Mouse (Mus musculus) hindbrain, embryonic 16.5 days (tissue): ENCODE measurements around the gene Rabl6. TPM values are rescaled to one million over a fixed set of nuclear protein-coding genes. Genes with fewer than 3 reads are reported as not detected.

Experiments used
- ATAC-seq: fragments of 200-750 bp; cut with Nextera tagmentation; 2 replicates; pipeline ENCODE4 v1.8.0; 2017; ENCODE audit warnings: moderate TSS enrichment, moderate library complexity
- H3K27ac ChIP-seq: fragments of 300-500 bp; sonication (generic); 2 replicates; pipeline ENCODE4 v1.5.1; 2014; ENCODE audit warnings: low read depth, mild to moderate bottlenecking, control low read depth, low read length, moderate library complexity
- H3K27me3 ChIP-seq: fragments of 300-500 bp; sonication (generic); replicated peaks from 2 replicates; pipeline ENCODE4 v1.6.1; 2014; ENCODE audit warnings: low read length; ENCODE audit not compliant: control insufficient read depth, insufficient read depth
- H3K36me3 ChIP-seq: fragments of 300-500 bp; sonication (generic); 2 replicates; pipeline ENCODE4 v1.6.1; 2014; ENCODE audit warnings: mild to moderate bottlenecking, low read length, moderate library complexity, mixed read lengths; ENCODE audit not compliant: control insufficient read depth, insufficient read depth
- H3K4me1 ChIP-seq: fragments of 300-500 bp; sonication (generic); 2 replicates; pipeline ENCODE4 v1.6.1; 2014; ENCODE audit warnings: low read depth, low read length; ENCODE audit not compliant: control insufficient read depth, insufficient read depth
- H3K4me2 ChIP-seq: fragments of 300-500 bp; sonication (generic); 2 replicates; pipeline ENCODE4 v1.6.1; 2014; ENCODE audit warnings: mild to moderate bottlenecking, low read length, control low read depth, moderate library complexity
- H3K4me3 ChIP-seq: fragments of 300-500 bp; sonication (generic); 2 replicates; pipeline ENCODE4 v1.5.1; 2014; ENCODE audit warnings: mild to moderate bottlenecking, low read length, control low read depth, moderate library complexity
- H3K9ac ChIP-seq: fragments of 300-500 bp; sonication (generic); 2 replicates; pipeline ENCODE4 v1.6.1; 2014; ENCODE audit warnings: low read depth, mild to moderate bottlenecking, control low read depth, low read length, moderate library complexity
- H3K9me3 ChIP-seq: fragments of 300-500 bp; sonication (generic); 2 replicates; pipeline ENCODE4 v1.6.1; 2014; ENCODE audit warnings: mild to moderate bottlenecking, low read length, moderate library complexity; ENCODE audit not compliant: control insufficient read depth
- WGBS: fragments of 180-500 bp; shearing (Covaris S2); extraction: QIAGEN DNeasy Blood & Tissue Kit; methylation state at CpG from one replicate; pipeline ENCODE4 v1.1.7; 2014; 5-methylcytosine and 5-hydroxymethylcytosine counted together
- polyA plus RNA-seq: library from polyadenylated mRNA; unstranded; fragments of >200 nt; fragmentation: Nextera tagmentation; extraction: Ambion mirVana; gene quantifications from 2 replicates; pipeline ENCODE4 v1.2.1, GENCODE M21; 2015

Gene Rabl6
- 65.3 and 71.8 TPM in 2 replicates for polyA plus RNA-seq

GRCm38 (mm10) chr2:25607761-25608622, at the start of gene Rabl6:
Gene Rabl6, minus strand, starts transcription at chr2:25608521.
- Histone ChIP-seq H3K9ac (peak within 1 kb of the TSS; percentile 99), H3K36me3 (no peaks in the 10 kb centered on the region), H3K9me3 (no peaks in the 10 kb centered on the region), H3K4me3 (peak within 1 kb of the TSS; percentile 100), H3K27ac (peak within 1 kb of the TSS; percentile 93), H3K27me3 (no peaks in the 10 kb centered on the region), H3K4me1 (peaks cover 22% of the 10 kb centered on the region), H3K4me2 (peak within 1 kb of the TSS; percentile 66)
- peak; percentile 94 for ATAC-seq
- WGBS, result 1% methylated on average over 75 of the region's 80 CpGs

GRCm38 (mm10) chr2:25657652-25658051, 49.3 kb upstream of the Rabl6 start, which contains the start of gene Lcn5:
Gene Lcn5, plus strand, starts transcription at chr2:25657952.
- no peaks in the 10 kb centered on the region for H3K27me3 ChIP-seq
- H3K27ac ChIP-seq, result no peak within 1 kb of the TSS
- H3K4me2 ChIP-seq, result no peak within 1 kb of the TSS
- no peaks in the 10 kb centered on the region for H3K36me3 ChIP-seq
- H3K4me3 ChIP-seq, result no peak within 1 kb of the TSS
- H3K4me1 ChIP-seq, result no peaks in the 10 kb centered on the region
- H3K9me3 ChIP-seq, result no peaks in the 10 kb centered on the region
- ATAC-seq, result no peak
- no peak within 1 kb of the TSS for H3K9ac ChIP-seq

GRCm38 (mm10) chr2:25657246-25657645, 48.9 kb upstream of the Rabl6 start:
- no peak for ATAC-seq
- no peak overlapping the region for H3K27ac ChIP-seq
- no peak overlapping the region for H3K9ac ChIP-seq
- no peaks in the 10 kb centered on the region for H3K27me3 ChIP-seq
- WGBS, result 77% methylated on average over 4 of the region's 4 CpGs
- no peaks in the 10 kb centered on the region for H3K36me3 ChIP-seq
- no peaks in the 10 kb centered on the region for H3K4me1 ChIP-seq
- no peak overlapping the region for H3K4me2 ChIP-seq
- no peaks in the 10 kb centered on the region for H3K9me3 ChIP-seq
- no peak overlapping the region for H3K4me3 ChIP-seq

GRCm38 (mm10) chr2:25656691-25657090, 48.4 kb upstream of the Rabl6 start:
- Histone ChIP-seq H3K27ac (no peak overlapping the region), H3K36me3 (no peaks in the 10 kb centered on the region), H3K27me3 (no peaks in the 10 kb centered on the region), H3K9ac (no peak overlapping the region), H3K4me2 (no peak overlapping the region), H3K9me3 (no peaks in the 10 kb centered on the region), H3K4me1 (no peaks in the 10 kb centered on the region), H3K4me3 (no peak overlapping the region)
- 83% methylated on average over 4 of the region's 4 CpGs for WGBS
- ATAC-seq, result no peak

- Histone ChIP-seq H3K36me3 (no peaks in the 10 kb centered on the region), H3K9me3 (no peaks in the 10 kb centered on the region), H3K4me2 (no peak overlapping the region), H3K4me1 (no peaks in the 10 kb centered on the region), H3K9ac (no peak overlapping the region), H3K4me3 (no peak overlapping the region), H3K27ac (no peak overlapping the region), H3K27me3 (no peaks in the 10 kb centered on the region)
- 62% methylated on average over 1 of the region's 1 CpGs for WGBS
- no peak for ATAC-seq
Measured at GRCm38 (mm10) chr2:25654502-25654901, 46.2 kb upstream of the Rabl6 start.

- Histone ChIP-seq H3K27ac (no peak within 1 kb of the TSS), H3K4me3 (no peak within 1 kb of the TSS), H3K27me3 (no peaks in the 10 kb centered on the region), H3K9ac (no peak within 1 kb of the TSS), H3K4me1 (no peaks in the 10 kb centered on the region), H3K36me3 (no peaks in the 10 kb centered on the region), H3K9me3 (no peaks in the 10 kb centered on the region), H3K4me2 (no peak within 1 kb of the TSS)
- WGBS, result 82% methylated on average over 2 of the region's 2 CpGs
- no peak for ATAC-seq
Measured at GRCm38 (mm10) chr2:25652902-25653301, 44.6 kb upstream of the Rabl6 start, which contains the start of gene Lcn8. Gene Lcn8, plus strand, starts transcription at chr2:25653120.

- ATAC-seq, result no peak
- no peak overlapping the region for H3K4me2 ChIP-seq
- H3K4me3 ChIP-seq, result no peak overlapping the region
- H3K9me3 ChIP-seq, result no peaks in the 10 kb centered on the region
- no peaks in the 10 kb centered on the region for H3K4me1 ChIP-seq
- H3K9ac ChIP-seq, result no peak overlapping the region
- no peaks in the 10 kb centered on the region for H3K36me3 ChIP-seq
- no peak overlapping the region for H3K27ac ChIP-seq
- no peaks in the 10 kb centered on the region for H3K27me3 ChIP-seq
- WGBS, result 16% methylated on average over 6 of the region's 6 CpGs
Measured at GRCm38 (mm10) chr2:25639890-25640289, 31.6 kb upstream of the Rabl6 start.

- 43% methylated on average over 1 of the region's 1 CpGs for WGBS
- H3K27ac ChIP-seq, result no peak overlapping the region
- ATAC-seq, result no peak
- H3K9ac ChIP-seq, result no peak overlapping the region
- no peaks in the 10 kb centered on the region for H3K9me3 ChIP-seq
- H3K4me1 ChIP-seq, result no peaks in the 10 kb centered on the region
- no peak overlapping the region for H3K4me3 ChIP-seq
- H3K27me3 ChIP-seq, result no peaks in the 10 kb centered on the region
- H3K36me3 ChIP-seq, result no peaks in the 10 kb centered on the region
- H3K4me2 ChIP-seq, result no peak overlapping the region
Measured at GRCm38 (mm10) chr2:25634046-25634445, 25.7 kb upstream of the Rabl6 start.

GRCm38 (mm10) chr2:25633616-25634015, 25.3 kb upstream of the Rabl6 start:
- WGBS, result 86% methylated on average over 3 of the region's 3 CpGs
- Histone ChIP-seq H3K4me3 (no peak overlapping the region), H3K27ac (no peak overlapping the region), H3K27me3 (no peaks in the 10 kb centered on the region), H3K36me3 (no peaks in the 10 kb centered on the region), H3K9ac (no peak overlapping the region), H3K9me3 (no peaks in the 10 kb centered on the region), H3K4me2 (no peak overlapping the region), H3K4me1 (no peaks in the 10 kb centered on the region)
- no peak for ATAC-seq
